Mouse (Mus musculus) midbrain, embryonic 15.5 days (tissue): ENCODE results near the gene B430305J03Rik. TPM values are rescaled to one million over a fixed set of nuclear protein-coding genes. Genes with fewer than 3 reads are reported as not detected.

Experiments used
- ATAC-seq: fragments of 200-750 bp; cut with Nextera tagmentation; replicated peaks from 2 replicates; pipeline ENCODE4 v1.8.0; 2017; ENCODE audit warnings: moderate TSS enrichment
- H3K27ac ChIP-seq: fragments of 300-500 bp; sonication (generic); 2 replicates; pipeline ENCODE4 v1.5.1; 2015; ENCODE audit warnings: mild to moderate bottlenecking, inconsistent platforms
- H3K27me3 ChIP-seq: fragments of 300-500 bp; sonication (generic); replicated peaks from 2 replicates; pipeline ENCODE4 v1.6.1; 2015; ENCODE audit warnings: inconsistent platforms
- H3K36me3 ChIP-seq: fragments of 300-500 bp; sonication (generic); replicated peaks from 2 replicates; pipeline ENCODE4 v1.6.1; 2015; ENCODE audit warnings: inconsistent platforms
- H3K4me1 ChIP-seq: fragments of 300-500 bp; sonication (generic); 2 replicates; pipeline ENCODE4 v1.6.1; 2015; ENCODE audit warnings: inconsistent platforms
- H3K4me2 ChIP-seq: fragments of 300-500 bp; sonication (generic); 2 replicates; pipeline ENCODE4 v1.6.1; 2015; ENCODE audit warnings: inconsistent platforms, mild to moderate bottlenecking, moderate library complexity
- H3K4me3 ChIP-seq: fragments of 300-500 bp; sonication (generic); 2 replicates; pipeline ENCODE4 v1.5.1; 2015; ENCODE audit warnings: mild to moderate bottlenecking, inconsistent platforms
- H3K9ac ChIP-seq: fragments of 300-500 bp; sonication (generic); 2 replicates; pipeline ENCODE4 v1.6.1; 2015; ENCODE audit warnings: mild to moderate bottlenecking, inconsistent platforms
- H3K9me3 ChIP-seq: fragments of 300-500 bp; sonication (generic); 2 replicates; pipeline ENCODE4 v1.6.1; 2016; ENCODE audit warnings: inconsistent platforms
- WGBS: fragments of 180-500 bp; shearing (Covaris S2); methylation state at CpG from one replicate; pipeline ENCODE4 v1.1.7; 2015; ENCODE audit warnings: mixed read lengths; 5-methylcytosine and 5-hydroxymethylcytosine counted together
- polyA plus RNA-seq: library from polyadenylated mRNA; unstranded; fragments of >200 nt; fragmentation: Nextera tagmentation; extraction: Ambion mirVana; gene quantifications from 2 replicates; pipeline ENCODE4 v1.2.1, GENCODE M21; 2015

The B430305J03Rik gene
- polyA plus RNA-seq, 1 experiment from 2014 or later = not detected

GRCm38 (mm10) chr3:61345636-61346035 is 20.1 kb downstream of the B430305J03Rik start:
- Histone ChIP-seq H3K27me3 (no peaks in the 10 kb centered on the region), H3K9me3 (no peaks in the 10 kb centered on the region), H3K4me2 (no peak overlapping the region), H3K36me3 (no peaks in the 10 kb centered on the region), H3K27ac (no peak overlapping the region), H3K9ac (no peak overlapping the region), H3K4me1 (no peaks in the 10 kb centered on the region), H3K4me3 (no peak overlapping the region)
- no peak for ATAC-seq
- 44% methylated on average over 1 of the region's 1 CpGs for WGBS

GRCm38 (mm10) chr3:61344031-61344430 is 21.7 kb downstream of the B430305J03Rik start:
- H3K4me1 ChIP-seq = no peaks in the 10 kb centered on the region
- no peaks in the 10 kb centered on the region for H3K9me3 ChIP-seq
- no peak overlapping the region for H3K4me3 ChIP-seq
- no peaks in the 10 kb centered on the region for H3K27me3 ChIP-seq
- H3K27ac ChIP-seq = no peak overlapping the region
- ATAC-seq = no peak
- no peak overlapping the region for H3K9ac ChIP-seq
- no peak overlapping the region for H3K4me2 ChIP-seq
- 91% methylated on average over 7 of the region's 7 CpGs for WGBS
- no peaks in the 10 kb centered on the region for H3K36me3 ChIP-seq

GRCm38 (mm10) chr3:61340321-61340720 is 25.4 kb downstream of the B430305J03Rik start:
- Histone ChIP-seq H3K4me1 (no peaks in the 10 kb centered on the region), H3K4me2 (no peak overlapping the region), H3K9me3 (no peaks in the 10 kb centered on the region), H3K27ac (no peak overlapping the region), H3K27me3 (no peaks in the 10 kb centered on the region), H3K4me3 (no peak overlapping the region), H3K9ac (no peak overlapping the region), H3K36me3 (no peaks in the 10 kb centered on the region)
- WGBS = 62% methylated on average over 5 of the region's 5 CpGs
- ATAC-seq = no peak

- 86% methylated on average over 3 of the region's 3 CpGs for WGBS
Measured at GRCm38 (mm10) chr3:61337230-61337629, 28.5 kb downstream of the B430305J03Rik start.

GRCm38 (mm10) chr3:61336205-61336604 is 29.5 kb downstream of the B430305J03Rik start:
- Histone ChIP-seq H3K4me3 (no peak overlapping the region), H3K4me2 (no peak overlapping the region), H3K4me1 (no peaks in the 10 kb centered on the region), H3K9me3 (no peaks in the 10 kb centered on the region), H3K9ac (no peak overlapping the region), H3K27ac (no peak overlapping the region), H3K36me3 (no peaks in the 10 kb centered on the region), H3K27me3 (no peaks in the 10 kb centered on the region)
- ATAC-seq = no peak
- WGBS = 68% methylated on average over 2 of the region's 2 CpGs

More at GRCm38 (mm10) chr3:61337230-61337629, 28.5 kb downstream of the B430305J03Rik start:
- H3K9me3 ChIP-seq = no peaks in the 10 kb centered on the region
- no peak for ATAC-seq
- no peaks in the 10 kb centered on the region for H3K36me3 ChIP-seq
- no peak overlapping the region for H3K4me3 ChIP-seq
- no peak overlapping the region for H3K4me2 ChIP-seq
- H3K27me3 ChIP-seq = no peaks in the 10 kb centered on the region
- no peak overlapping the region for H3K9ac ChIP-seq
- H3K27ac ChIP-seq = no peak overlapping the region
- no peaks in the 10 kb centered on the region for H3K4me1 ChIP-seq

GRCm38 (mm10) chr3:61321632-61322031 is 44.1 kb downstream of the B430305J03Rik start:
- Histone ChIP-seq H3K36me3 (no peaks in the 10 kb centered on the region), H3K27me3 (no peaks in the 10 kb centered on the region), H3K9me3 (no peaks in the 10 kb centered on the region), H3K4me2 (no peak overlapping the region), H3K9ac (no peak overlapping the region), H3K4me3 (no peak overlapping the region), H3K27ac (no peak overlapping the region), H3K4me1 (no peaks in the 10 kb centered on the region)
- 80% methylated on average over 6 of the region's 6 CpGs for WGBS
- ATAC-seq = no peak

- Histone ChIP-seq H3K4me1 (no peaks in the 10 kb centered on the region), H3K9me3 (no peaks in the 10 kb centered on the region), H3K27me3 (no peaks in the 10 kb centered on the region), H3K4me2 (no peak overlapping the region), H3K4me3 (no peak overlapping the region), H3K9ac (no peak overlapping the region), H3K27ac (no peak overlapping the region), H3K36me3 (no peaks in the 10 kb centered on the region)
- WGBS = 85% methylated on average over 2 of the region's 2 CpGs
- no peak for ATAC-seq
Measured at GRCm38 (mm10) chr3:61320031-61320430, 45.7 kb downstream of the B430305J03Rik start.

- no peak overlapping the region for H3K27ac ChIP-seq
- no peak for ATAC-seq
- no peak overlapping the region for H3K4me3 ChIP-seq
- H3K4me2 ChIP-seq = no peak overlapping the region
- WGBS = 70% methylated on average over 2 of the region's 2 CpGs
- H3K9ac ChIP-seq = no peak overlapping the region
- no peaks in the 10 kb centered on the region for H3K9me3 ChIP-seq
- no peaks in the 10 kb centered on the region for H3K4me1 ChIP-seq
- no peaks in the 10 kb centered on the region for H3K36me3 ChIP-seq
- no peaks in the 10 kb centered on the region for H3K27me3 ChIP-seq
Measured at GRCm38 (mm10) chr3:61315002-61315401, 50.7 kb downstream of the B430305J03Rik start.

Other genes starting within 250 kb of the B430305J03Rik start
- gene Rap2b, start 4.3 kb downstream of the B430305J03Rik start, polyA plus RNA-seq = 10.9 and 11.0 TPM in 2 replicates